Mouse (Mus musculus): ENCODE results near the gene Thyn1.

The Thyn1 gene

GRCm38 (mm10) chr9:27011572-27011971 is 12.1 kb downstream of the Thyn1 start:
- no peak for TF ChIP-seq GATA4 (IDR thresholded peaks at IDR 0.05; ENCODE audit: insufficient replicate concordance, low read length)

- TF ChIP-seq GATA4 (IDR thresholded peaks at IDR 0.05; ENCODE audit: insufficient replicate concordance, low read length): no peak
Measured at GRCm38 (mm10) chr9:27018961-27019360, 19.5 kb downstream of the Thyn1 start.

GRCm38 (mm10) chr9:27023681-27024080 is 24.2 kb downstream of the Thyn1 start:
- no peak for TF ChIP-seq GATA4 (IDR thresholded peaks at IDR 0.05; ENCODE audit: insufficient replicate concordance, low read length)

GRCm38 (mm10) chr9:27026708-27027107 is 27.2 kb downstream of the Thyn1 start:
- TF ChIP-seq GATA4 (IDR thresholded peaks at IDR 0.05; ENCODE audit: insufficient replicate concordance, low read length): no peak

GRCm38 (mm10) chr9:27029022-27029827 is 29.7 kb downstream of the Thyn1 start:
- TF ChIP-seq GATA4 (IDR thresholded peaks at IDR 0.05; ENCODE audit: insufficient replicate concordance, low read length): no peak

- no peak for TF ChIP-seq GATA4 (IDR thresholded peaks at IDR 0.05; ENCODE audit: insufficient replicate concordance, low read length)
Measured at GRCm38 (mm10) chr9:27029828-27030762, 30.6 kb downstream of the Thyn1 start, which contains the start of the genes Vps26b and Ncapd3. Gene Vps26b, minus strand, starts transcription at chr9:27030065. Gene Ncapd3, plus strand, starts transcription at chr9:27030175.

- no peak for TF ChIP-seq GATA4 (IDR thresholded peaks at IDR 0.05; ENCODE audit: insufficient replicate concordance, low read length)
Measured at GRCm38 (mm10) chr9:27030763-27031100, 31.2 kb downstream of the Thyn1 start.

GRCm38 (mm10) chr9:27043892-27044291 is 44.4 kb downstream of the Thyn1 start:
- TF ChIP-seq GATA4 (IDR thresholded peaks at IDR 0.05; ENCODE audit: insufficient replicate concordance, low read length): no peak

- no peak for TF ChIP-seq GATA4 (IDR thresholded peaks at IDR 0.05; ENCODE audit: insufficient replicate concordance, low read length)
Measured at GRCm38 (mm10) chr9:27049492-27049891, 50.0 kb downstream of the Thyn1 start.

Data from liver, adult (tissue).